Mouse (Mus musculus): Measurements from ENCODE around the gene Chst12. TPM values are rescaled to one million over a fixed set of nuclear protein-coding genes. Genes with fewer than 3 reads are reported as not detected.

Gene Chst12
- total and polyA plus RNA-seq, 3 experiments = 2.3 to 17.0 (median 7.6) TPM

DNA sequence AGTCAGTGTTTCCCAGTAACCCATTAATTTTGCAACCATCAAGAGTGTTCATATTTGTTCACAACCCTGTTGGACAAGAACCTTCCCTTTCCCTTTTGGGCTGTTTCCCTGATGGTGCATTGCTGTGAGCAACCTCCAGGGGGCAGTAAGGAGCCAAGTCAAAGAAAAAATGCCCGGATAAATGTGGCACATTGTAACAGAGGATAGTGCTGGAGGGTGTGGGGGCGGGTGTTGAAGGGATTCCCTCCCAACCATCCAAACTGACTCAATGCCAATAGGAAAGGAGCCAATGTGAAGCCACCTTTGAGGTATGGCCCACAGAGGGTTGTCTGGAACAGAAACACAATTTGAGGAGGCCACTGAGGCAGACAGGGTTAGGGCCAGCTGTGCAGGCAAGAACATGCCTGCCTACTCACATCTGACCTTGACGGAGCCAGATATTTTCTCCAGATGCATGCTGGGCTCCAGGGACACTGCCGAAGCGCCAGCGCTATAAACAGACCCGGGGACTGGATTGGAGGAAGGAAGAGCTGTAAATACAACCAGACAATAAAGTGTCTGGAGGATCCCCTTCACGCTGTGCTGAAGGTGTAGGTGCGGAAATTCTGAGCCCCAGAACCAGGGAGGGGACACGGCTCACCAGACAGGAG, 63.1 kb downstream of the Chst12 start (continued):
- peak; percentile 88 for TF ChIP-seq SMC3 (IDR thresholded peaks at IDR 0.05; ENCODE audit: low read depth, low read length)
- no peak for TF ChIP-seq MYC (IDR thresholded peaks at IDR 0.05; ENCODE audit: low read depth, low read length)
- TF ChIP-seq SIN3A (IDR thresholded peaks at IDR 0.05; ENCODE audit: low read length) = no peak
- TF ChIP-seq USF1 (IDR thresholded peaks at IDR 0.05; ENCODE audit: low read depth, low read length) = no peak
- no peak for TF ChIP-seq USF2 (conservative IDR thresholded peaks at IDR 0.05; ENCODE audit: low read depth, low read length)
- no peak for TF ChIP-seq BHLHE40 (IDR thresholded peaks at IDR 0.05; ENCODE audit: low read depth, low read length)
- no peak for TF ChIP-seq MAZ (IDR thresholded peaks at IDR 0.05; ENCODE audit: low read depth, low read length)
- no peak for TF ChIP-seq PAX5 (IDR thresholded peaks at IDR 0.05; ENCODE audit: low read length)
- TF ChIP-seq CHD2 (IDR thresholded peaks at IDR 0.05; ENCODE audit: low read length) = no peak
- TF ChIP-seq CHD1 (IDR thresholded peaks at IDR 0.05; ENCODE audit: low read depth, low read length) = no peak
- no peak for TF ChIP-seq POLR2A (IDR thresholded peaks at IDR 0.05; ENCODE audit: low read depth, low read length)
- TF ChIP-seq ZKSCAN1 (IDR thresholded peaks at IDR 0.05; ENCODE audit: borderline replicate concordance, low read depth, low read length) = no peak
- TF ChIP-seq TBP (conservative IDR thresholded peaks at IDR 0.05; ENCODE audit: low read depth, low read length) = no peak
- TF ChIP-seq CTCF (conservative IDR thresholded peaks at IDR 0.05 in 1 of 2, IDR thresholded peaks at IDR 0.05 in 1 of 2; ENCODE audit: low read depth in 2 of 2, low read length in 2 of 2) = peak; percentile 87 to 96

GRCm38 (mm10) chr5:140569032-140569595, 63.8 kb downstream of the Chst12 start:
- peaks cover 0 to 12% of the 10 kb centered on the region in 2 experiments; a peak in 3 of 4 replicates for H3K4me1 ChIP-seq (ENCODE audit: control insufficient read depth in 1 of 2, insufficient read depth in 2 of 2)
- TF ChIP-seq GABPA (IDR thresholded peaks at IDR 0.05; ENCODE audit: insufficient replicate concordance, low read depth, low read length) = no peak
- TF ChIP-seq RAD21 (IDR thresholded peaks at IDR 0.05; ENCODE audit: low read depth, low read length) = no peak
- H3K9ac ChIP-seq (ENCODE audit: insufficient read depth, low read depth) = no peak overlapping the region
- H3K27ac ChIP-seq (ENCODE audit: insufficient read depth, low read depth) = no peak overlapping the region
- dilution Hi-C loops (cut with MboI; ENCODE audit: extremely low pct_ligation_motif_present, extremely low pct_unique_long_range_greater_than_20kb, low sequenced_read_pairs) (no loop called here), in situ Hi-C loops (cut with MboI; ENCODE audit: low pct_ligation_motif_present, low pct_unique_long_range_greater_than_20kb, low sequenced_read_pairs) (no loop called here)
- no peaks in the 10 kb centered on the region for H3K79me2 ChIP-seq (replicated peaks; ENCODE audit: control insufficient read depth, extremely low read depth, insufficient read depth, poor library complexity, severe bottlenecking)
- no peak overlapping the region for H3K4me3 ChIP-seq (replicated peaks in 1 of 3; ENCODE audit: low read depth in 2 of 3, low read length in 2 of 3, poor library complexity in 1 of 3)
- H3K4me2 ChIP-seq (ENCODE audit: insufficient read depth, low read depth, poor library complexity, severe bottlenecking) = no peak overlapping the region
- peaks cover 18% of the 10 kb centered on the region for H3K27me3 ChIP-seq (replicated peaks)
- no peak for DNase-seq (ENCODE audit: extremely low read depth)
- H3K36me3 ChIP-seq (replicated peaks in 1 of 2; ENCODE audit: control insufficient read depth in 1 of 2, insufficient read depth in 1 of 2, low read length in 1 of 2) = no peaks in the 10 kb centered on the region
- H3K9me3 ChIP-seq (replicated peaks; ENCODE audit: low read length) = no peaks in the 10 kb centered on the region

DNA sequence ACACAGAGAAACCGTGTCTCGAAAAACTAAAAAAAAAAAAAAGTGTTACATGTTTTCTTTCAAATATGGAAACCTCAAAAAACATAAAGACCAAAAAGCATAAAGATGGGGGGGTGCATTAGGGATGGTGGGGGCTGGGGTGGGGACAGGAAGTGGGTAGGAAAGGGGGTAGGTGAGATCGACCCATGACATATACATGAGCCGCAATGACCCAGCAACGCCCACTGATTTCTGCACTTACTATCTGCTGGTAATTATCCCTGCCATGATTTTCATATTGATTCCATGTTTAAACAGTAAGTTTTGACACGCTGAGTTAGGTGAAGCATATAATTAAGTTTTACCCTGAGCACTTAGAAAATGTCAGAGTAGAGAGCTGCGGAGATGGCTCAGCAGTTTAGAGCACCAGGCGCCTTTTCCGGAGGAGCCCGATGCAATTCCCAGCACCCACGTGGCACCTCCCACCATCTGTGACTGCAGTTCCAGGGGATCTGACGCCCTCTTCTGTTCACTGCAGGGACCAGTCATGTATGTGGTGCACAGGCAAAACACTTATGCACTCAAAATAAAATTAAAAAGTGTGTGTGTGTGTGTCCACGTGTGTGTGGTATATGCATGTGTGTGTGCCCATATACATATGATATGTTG, 65.0 kb downstream of the Chst12 start:
- no peaks in the 10 kb centered on the region for H3K79me2 ChIP-seq (replicated peaks; ENCODE audit: control insufficient read depth, extremely low read depth, insufficient read depth, poor library complexity, severe bottlenecking)
- H3K4me3 ChIP-seq (replicated peaks in 1 of 3; ENCODE audit: low read depth in 2 of 3, low read length in 2 of 3, poor library complexity in 1 of 3) = no peak overlapping the region
- H3K9ac ChIP-seq (ENCODE audit: insufficient read depth, low read depth) = no peak overlapping the region
- no peaks in the 10 kb centered on the region for H3K9me3 ChIP-seq (replicated peaks; ENCODE audit: low read length)
- peaks cover 12% of the 10 kb centered on the region for H3K27me3 ChIP-seq (replicated peaks)
- no peak overlapping the region for H3K27ac ChIP-seq (ENCODE audit: insufficient read depth, low read depth)
- no peak for TF ChIP-seq USF2 (conservative IDR thresholded peaks at IDR 0.05; ENCODE audit: low read depth, low read length)
- 0 out of 4 replicates have a peak, but pooled peaks of 1 of the 2 experiments have one; percentile 3 for TF ChIP-seq CTCF (conservative IDR thresholded peaks at IDR 0.05 in 1 of 2, IDR thresholded peaks at IDR 0.05 in 1 of 2; ENCODE audit: low read depth in 2 of 2, low read length in 2 of 2)
- no peak for TF ChIP-seq SIN3A (IDR thresholded peaks at IDR 0.05; ENCODE audit: low read length)
- in situ Hi-C loops (cut with MboI; ENCODE audit: low pct_ligation_motif_present, low pct_unique_long_range_greater_than_20kb, low sequenced_read_pairs) (no loop called here), dilution Hi-C loops (cut with MboI; ENCODE audit: extremely low pct_ligation_motif_present, extremely low pct_unique_long_range_greater_than_20kb, low sequenced_read_pairs) (no loop called here)
- no peak overlapping the region for H3K4me2 ChIP-seq (ENCODE audit: insufficient read depth, low read depth, poor library complexity, severe bottlenecking)
- H3K4me1 ChIP-seq (ENCODE audit: control insufficient read depth in 1 of 2, insufficient read depth in 2 of 2) = peaks cover 0 to 8% of the 10 kb centered on the region in 2 experiments; a peak in 3 of 4 replicates
- no peaks in the 10 kb centered on the region for H3K36me3 ChIP-seq (replicated peaks in 1 of 2; ENCODE audit: control insufficient read depth in 1 of 2, insufficient read depth in 1 of 2, low read length in 1 of 2)
- no peak for DNase-seq (ENCODE audit: extremely low read depth)
